Mouse (Mus musculus) myocyte (in vitro differentiated cells): ENCODE results near the gene Dnah3.

Source experiments
- MAX ChIP-seq: IDR thresholded peaks from one replicate; pipeline ENCODE4 v1.6.1; 2011; ENCODE audit warnings: low read depth, mild to moderate bottlenecking, control low read depth
- MYOG ChIP-seq, 3 experiments: IDR thresholded peaks; one replicate each; pipeline ENCODE4 v1.6.1; 2011; ENCODE audit warnings: control low read depth in 2 of 3, low read depth in 2 of 3, mild to moderate bottlenecking in 2 of 3; ENCODE audit not compliant: insufficient read length in 2 of 3, control insufficient read depth in 1 of 3, insufficient read depth in 1 of 3
- POLR2A ChIP-seq: IDR thresholded peaks from one replicate; pipeline ENCODE4 v1.6.1; 2011; ENCODE audit warnings: low read depth, mild to moderate bottlenecking, control low read depth, moderate library complexity; ENCODE audit not compliant: insufficient read length
- USF1 ChIP-seq: IDR thresholded peaks from one replicate; pipeline ENCODE4 v1.6.1; 2011; ENCODE audit warnings: low read depth, mild to moderate bottlenecking, control low read depth, moderate library complexity

- TF ChIP-seq POLR2A: no peak
- no peak for TF ChIP-seq MAX
- no peak for TF ChIP-seq MYOG (IDR thresholded peaks at IDR 0.05; ENCODE audit: control insufficient read depth in 1 of 3, insufficient read depth in 1 of 3, insufficient read length in 2 of 3, low read depth in 2 of 3)
- TF ChIP-seq USF1: no peak
Observed at GRCm38 (mm10) chr7:119959091-119959490, 136.0 kb downstream of the Dnah3 start.
